Mouse (Mus musculus): Measurements from ENCODE around the gene Psmb4.
A peak's percentile ranks its signal among the peaks of the same experiment; 100 is the strongest.
"Not testable (repeated sequence)": the region's sequence is repeated elsewhere in the genome, so short reads cannot be mapped to it uniquely, and the experiment has no call there.

The Psmb4 gene

DNA sequence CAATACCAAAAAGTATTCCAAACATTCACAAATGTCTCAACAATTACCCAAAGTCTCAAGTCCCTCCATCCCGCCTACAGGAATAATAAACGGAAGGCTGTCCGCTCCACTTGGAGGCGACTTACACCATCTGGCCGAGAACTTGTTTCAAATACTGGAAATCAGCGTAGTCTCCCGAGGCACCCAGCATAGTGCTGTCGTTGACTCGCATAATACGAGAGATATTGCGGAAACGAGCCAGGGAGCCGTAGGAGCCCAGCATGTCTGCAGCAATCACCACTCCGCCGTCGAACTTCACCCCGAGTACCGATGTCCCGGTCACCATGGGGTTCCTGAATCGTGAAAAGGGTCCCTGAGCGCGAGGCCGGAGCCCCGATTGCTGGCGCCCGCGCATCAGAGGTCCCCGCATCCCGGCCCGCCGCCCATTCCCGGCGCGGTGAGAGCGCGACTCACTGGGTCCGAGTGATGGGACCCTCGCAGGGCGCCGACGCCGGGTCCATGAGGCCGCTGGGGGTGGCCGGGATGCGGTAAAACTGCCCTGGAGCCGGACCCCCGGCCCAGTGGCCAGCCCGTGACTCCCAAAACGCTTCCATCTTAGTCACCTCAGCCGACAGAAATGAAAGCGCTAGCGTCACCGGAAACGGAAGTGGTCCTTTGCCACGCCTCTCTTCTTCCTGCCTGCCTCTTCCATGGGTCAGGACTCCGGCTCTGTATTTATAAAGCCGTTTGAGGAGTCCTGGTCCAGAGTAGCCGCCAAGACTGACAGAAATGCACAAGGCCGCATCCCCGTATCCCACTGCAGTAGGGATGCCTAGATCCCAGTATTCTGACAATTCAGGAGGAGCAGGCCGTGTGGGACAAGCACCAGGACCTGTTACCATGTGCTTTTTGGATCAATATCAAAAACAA lies at the start of gene Psmb4:
Psmb4 (minus strand) TSS at position 646 of the 909 bp plus-strand sequence.
- DNase-seq (ENCODE audit: low spot score) = peak; percentile 79

DNA sequence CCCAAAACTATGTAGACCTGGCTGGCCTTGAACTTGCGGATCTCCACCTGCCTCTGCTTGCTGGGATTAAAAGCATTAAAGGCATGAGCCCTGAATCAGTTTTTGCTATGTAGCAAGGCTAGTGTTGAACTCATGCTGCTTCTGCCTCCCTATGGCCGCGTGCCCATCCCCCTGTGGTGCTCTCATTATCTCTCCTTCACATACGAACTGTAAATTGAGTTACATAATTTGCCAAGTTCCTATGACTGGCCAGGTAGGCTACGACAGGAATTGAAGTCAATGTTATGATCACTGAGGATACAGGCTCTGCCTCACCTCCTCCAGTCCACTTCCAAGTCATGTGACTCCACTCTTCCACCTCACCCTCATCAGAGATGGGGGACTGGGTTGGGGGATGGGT lies 49.4 kb upstream of the Psmb4 start:
- DNase-seq (ENCODE audit: low spot score) = not testable (repeated sequence)

DNA sequence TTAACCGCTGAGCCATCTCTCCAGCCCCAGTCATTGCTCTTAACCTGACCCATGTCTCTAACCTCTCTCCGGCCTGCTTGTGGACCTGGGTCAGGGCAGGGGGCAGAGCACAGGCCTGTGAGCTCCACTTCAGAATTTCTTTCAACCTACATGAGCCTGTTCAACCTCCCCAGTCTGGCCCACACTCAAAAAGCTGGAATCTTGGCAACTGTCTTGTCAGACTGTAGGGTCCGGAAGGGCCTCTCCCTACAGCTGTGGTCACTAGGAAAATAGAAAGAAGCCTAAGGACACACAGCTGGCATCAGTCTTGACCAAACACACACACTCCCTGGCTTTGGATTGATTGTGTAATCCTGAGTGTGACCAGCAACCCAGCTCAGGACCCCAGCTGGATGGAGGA lies 48.6 kb upstream of the Psmb4 start:
- DNase-seq (ENCODE audit: low spot score) = peak; percentile 51

DNA sequence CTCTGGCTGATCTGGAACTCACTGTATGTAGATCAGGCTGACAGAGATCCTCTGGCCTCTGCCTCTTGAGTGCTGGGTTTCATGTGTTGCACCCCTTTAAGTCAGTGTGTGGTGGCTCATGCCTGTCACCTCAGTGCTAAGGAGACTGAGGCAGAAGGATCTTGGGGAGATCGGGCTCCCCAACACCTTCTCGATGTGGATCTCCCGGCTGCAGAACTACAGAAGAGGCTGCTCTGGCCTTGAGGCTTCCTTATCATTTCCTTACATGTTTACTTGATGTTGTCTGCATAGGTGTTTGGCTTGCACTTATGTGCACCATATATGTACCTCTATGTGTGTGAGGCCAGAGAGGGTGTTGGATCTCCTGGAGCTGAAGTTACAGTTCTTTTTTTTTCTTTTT lies 47.8 kb upstream of the Psmb4 start:
- DNase-seq (ENCODE audit: low spot score) = not testable (repeated sequence)

DNA sequence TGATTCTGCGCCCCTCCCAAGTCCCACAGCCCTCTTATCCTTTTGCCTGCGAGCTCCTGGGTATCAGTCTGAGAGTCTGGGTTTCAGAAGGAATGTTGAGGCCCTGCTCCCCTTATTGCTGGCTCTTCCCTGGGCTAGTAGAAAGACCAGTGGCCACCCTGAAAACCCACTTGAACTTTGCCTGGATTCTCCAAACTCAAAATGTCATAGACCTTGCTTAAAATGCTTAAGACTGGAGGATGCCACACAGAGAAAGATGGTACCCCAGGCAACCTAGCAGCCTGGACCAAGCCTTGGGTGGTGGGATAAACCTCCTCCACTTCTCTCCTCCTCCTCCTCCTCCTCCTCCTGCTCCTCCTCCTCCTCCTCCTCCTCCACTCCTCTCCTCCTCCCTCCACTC lies 46.8 kb upstream of the Psmb4 start:
- DNase-seq (ENCODE audit: low spot score) = not testable (repeated sequence)

DNA sequence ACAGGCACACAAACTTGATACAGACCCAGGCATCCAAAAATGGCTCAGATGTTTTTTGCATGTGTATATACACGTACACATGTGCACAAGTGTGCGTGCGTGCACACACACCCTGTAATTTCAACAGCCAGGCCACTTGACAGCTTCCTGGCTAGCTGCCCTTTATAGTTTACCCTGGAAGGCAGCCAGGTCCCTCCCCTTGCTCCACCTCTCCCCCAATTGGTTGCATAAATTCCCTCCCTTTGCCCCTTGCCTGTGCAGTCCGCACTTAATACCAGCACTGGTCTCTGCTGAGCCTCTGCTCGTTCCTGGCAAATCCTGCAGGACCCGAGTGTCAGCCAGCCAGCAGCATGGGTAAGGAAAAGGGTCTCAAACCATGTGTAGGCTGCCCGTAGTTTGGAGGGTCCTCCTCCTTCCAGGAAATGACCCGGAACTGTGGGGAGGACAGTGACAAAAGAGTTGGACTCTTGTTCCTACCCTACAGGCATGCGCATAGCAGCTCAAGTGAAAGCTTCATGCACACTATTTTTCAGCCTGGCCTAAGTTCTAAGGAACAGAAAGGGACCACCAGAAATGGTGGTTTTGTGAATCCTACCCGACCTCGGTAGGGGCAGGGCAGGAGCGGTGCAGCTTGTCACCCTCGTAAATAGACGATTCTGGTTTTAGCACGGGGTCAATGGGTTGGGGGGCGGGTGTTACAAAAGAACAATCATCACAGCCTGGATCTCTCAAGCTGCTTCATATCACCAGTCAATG lies 46.2 kb upstream of the Psmb4 start, which contains the start of gene Selenbp1:
Selenbp1 (plus strand) TSS at position 248 of the 756 bp plus-strand sequence.
- peak; percentile 89 for DNase-seq (ENCODE audit: low spot score)

DNA sequence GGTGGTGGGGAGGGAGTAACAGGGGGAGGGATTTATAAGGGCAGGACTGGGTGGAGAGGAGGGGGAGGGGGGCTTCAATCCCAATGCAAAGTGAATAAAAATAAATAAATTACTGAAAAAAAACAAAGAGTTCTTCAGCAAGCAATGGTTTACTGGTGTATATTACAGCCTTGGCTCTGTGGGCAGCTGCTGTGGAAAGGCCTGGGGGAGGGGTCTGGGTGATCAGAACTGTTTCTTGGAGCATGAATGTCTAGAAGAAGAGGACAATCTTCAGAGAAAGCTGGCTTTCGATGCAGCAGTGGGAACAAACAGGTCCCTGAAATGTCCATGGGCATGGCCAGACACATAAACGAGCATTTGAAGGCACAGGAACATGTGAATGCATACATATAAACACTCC lies 45.5 kb upstream of the Psmb4 start:
- DNase-seq (ENCODE audit: low spot score) = not testable (repeated sequence)

DNA sequence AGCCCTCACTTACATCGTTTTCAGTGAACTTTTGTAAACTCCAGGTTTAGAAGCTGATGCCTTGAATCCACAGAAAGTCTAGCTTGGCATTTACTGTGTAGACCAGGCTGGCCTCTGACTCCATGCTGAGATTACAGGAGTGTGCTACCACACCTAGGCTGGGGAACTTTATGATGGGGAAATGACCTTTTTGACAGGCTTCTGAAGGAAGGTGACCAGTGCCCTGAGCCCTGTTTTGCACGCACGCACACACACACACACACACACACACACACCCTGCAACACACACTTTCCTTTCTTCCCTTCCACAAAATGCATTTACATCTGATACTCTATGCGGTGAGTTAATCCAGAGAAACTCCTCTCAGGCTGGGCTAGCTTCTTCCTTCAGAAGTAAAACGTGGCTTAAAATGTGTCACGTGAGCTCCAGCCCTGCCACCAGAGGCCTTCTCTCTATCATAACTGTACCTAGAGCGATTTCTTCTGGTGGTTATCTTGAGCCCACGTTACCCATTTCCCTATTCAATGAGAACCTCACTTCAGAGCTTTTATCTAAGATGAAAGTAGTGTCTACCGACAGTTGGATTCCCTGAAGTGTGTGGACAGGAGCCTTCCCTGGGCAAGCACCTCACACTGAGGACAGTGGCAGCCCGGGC lies 44.8 kb upstream of the Psmb4 start:
- DNase-seq (ENCODE audit: low spot score) = not testable (repeated sequence)

DNA sequence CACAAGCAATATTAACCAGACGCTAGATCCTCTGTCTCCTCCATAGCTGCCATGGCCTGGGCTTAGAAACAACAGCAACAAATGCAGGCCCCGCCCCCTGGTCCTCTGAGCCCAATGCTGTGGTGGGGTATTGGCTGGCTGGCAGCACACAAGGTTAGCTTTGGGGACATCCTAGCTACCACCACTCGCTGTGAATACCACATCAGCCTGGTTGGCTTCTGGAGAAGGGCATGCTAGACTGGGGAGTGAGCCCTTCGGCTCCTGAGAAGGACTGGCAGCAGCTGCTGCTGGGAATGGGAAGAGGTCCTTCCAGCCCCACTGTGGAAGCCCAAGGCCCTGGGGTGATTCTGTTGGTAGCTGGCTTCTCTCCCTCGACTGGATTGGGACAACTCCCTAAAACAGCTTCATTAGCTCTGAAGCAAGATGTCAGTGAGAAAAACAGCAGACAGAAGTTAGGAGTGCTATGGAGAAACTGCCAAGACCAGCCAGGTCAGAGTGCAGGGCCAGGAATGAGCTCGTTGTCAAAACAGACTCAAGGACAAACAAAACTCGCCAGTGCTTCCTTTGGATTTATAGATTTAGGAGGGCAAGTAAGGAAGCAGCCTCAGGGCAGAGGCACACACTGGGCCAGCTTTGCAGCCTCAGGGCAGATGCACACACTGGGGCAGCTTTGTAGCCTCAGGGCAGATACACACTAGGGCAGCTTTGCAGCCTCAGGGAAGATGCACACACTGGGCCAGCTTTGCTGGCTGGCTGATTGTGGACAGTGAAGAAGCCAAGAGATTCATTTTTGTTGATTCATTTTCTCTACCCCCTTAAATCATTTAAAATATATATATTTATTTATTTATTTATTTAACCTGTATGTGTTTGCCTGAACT lies 43.9 kb upstream of the Psmb4 start:
- not testable (repeated sequence) for DNase-seq (ENCODE audit: low spot score)

DNA sequence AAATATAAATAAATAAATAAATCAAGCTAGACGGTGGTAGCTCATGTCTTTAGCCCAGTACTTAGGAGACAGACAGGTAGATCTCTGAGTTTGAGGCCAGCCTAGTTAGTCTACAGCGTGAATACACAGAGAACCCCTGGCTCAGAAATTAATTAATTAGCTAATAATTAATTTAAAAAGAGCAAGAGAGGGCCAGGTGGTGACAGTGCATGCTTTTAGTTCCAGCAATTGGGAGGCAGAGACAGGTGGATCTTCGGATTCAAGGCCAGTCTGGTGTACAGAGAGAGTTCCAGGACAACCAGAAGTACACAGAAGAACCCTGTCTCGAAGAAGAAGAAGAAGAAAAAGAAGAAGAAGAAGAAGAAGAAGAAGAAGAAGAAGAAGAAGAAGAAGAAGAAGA lies 42.2 kb upstream of the Psmb4 start:
- DNase-seq (ENCODE audit: low spot score) = not testable (repeated sequence)

DNA sequence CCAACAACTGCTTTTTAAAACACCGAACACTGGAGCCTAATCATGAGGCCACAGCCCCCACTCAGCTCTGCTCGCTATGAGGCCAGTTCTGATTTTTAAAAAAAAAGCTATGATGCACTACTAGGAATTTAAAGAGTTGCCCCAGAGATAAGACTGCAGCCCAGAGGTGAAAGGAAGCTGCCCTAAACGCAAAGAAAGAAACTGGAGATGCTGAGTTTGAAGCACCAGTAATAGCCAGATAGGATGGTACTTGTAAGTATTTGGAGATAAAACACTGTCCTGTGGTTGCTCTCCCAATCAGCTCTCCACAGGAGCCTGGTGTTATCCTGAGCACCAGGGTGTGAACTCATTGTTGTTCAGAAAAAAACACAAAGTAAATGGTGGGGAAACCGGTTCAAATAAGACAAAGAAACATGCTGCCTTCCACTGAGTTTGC lies 39.6 kb upstream of the Psmb4 start:
- not testable (repeated sequence) for DNase-seq (ENCODE audit: low spot score)

DNA sequence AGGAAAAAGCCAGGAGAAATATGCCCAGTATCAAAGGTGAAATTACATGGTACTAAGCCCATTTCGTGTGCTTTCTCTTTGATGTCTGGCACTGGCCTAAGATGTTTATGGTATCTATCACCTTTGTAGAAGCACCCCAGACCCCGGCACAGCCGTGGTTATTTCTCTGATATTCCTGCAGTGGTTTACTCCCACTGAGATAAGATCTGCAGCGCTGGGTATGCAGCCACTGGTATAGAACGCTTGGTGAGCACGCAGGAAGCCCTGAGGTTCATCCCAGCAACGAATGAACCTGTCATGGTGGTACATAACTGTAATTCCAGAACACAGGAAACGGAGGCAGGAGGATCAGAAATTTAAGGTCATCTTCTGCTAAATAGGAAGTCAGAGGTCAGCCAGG lies 37.9 kb upstream of the Psmb4 start:
- no peak for DNase-seq (ENCODE audit: low spot score)

DNA sequence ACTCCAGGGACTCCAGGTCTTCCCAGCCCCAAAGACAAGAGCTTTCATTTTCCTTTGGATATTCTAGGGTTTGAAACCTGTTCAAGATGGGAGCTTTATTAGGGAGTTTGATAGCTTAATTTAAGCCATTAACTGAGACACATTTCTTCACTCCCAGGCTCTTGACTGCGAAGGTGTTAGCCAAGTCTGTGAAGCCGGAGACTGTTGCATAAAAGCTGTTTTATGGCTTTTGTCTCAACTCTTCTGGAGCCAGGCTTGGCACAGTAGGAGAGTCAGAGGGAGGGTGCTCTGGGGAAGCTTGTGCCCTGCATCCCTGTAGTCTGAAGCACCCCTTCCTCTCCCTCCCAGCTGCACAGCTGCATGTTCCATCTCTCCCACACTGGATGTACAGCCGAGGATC lies 35.6 kb upstream of the Psmb4 start:
- no peak for DNase-seq (ENCODE audit: low spot score)

DNA sequence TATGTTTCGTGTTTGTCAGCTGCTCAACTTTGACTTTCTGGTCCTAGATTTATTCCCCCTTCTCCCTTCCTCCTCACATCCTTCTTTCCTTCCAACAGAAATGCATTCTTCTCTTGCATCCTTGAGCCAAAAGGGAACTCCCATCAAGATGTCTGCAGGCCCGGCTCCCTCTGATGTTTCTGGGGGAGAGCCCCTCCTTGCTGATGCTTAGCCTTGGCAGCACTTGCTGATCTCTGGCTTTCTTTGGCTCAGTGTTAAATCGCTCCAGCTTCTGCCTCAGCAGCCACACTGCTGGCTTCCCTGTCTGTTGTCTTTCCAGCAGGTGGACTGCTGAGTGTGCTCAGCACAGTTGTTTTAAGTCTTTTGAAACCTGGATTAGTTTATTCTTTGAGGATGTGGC lies 34.3 kb upstream of the Psmb4 start:
- peak; percentile 37 for DNase-seq (ENCODE audit: low spot score)

DNA sequence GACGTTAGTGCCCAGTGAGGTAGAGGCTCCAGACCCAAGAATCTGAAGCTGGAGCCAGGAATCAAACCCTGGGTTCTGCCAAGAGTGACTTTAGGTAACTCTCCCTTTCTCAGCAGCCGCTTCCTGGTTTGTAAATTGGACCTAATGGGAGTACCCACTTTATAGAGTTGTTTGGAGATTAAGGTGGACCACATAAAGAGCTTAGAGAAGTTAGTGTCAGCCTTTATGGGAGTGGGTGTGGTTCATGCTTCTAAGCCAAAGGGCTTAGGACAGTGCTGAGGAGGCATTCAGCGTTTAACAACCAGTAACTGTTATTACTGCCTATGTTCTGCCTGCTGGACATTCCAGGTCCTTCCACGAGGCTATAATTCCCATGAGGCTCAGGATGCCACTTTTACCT lies 32.1 kb upstream of the Psmb4 start:
- DNase-seq (ENCODE audit: low spot score) = no peak

DNA sequence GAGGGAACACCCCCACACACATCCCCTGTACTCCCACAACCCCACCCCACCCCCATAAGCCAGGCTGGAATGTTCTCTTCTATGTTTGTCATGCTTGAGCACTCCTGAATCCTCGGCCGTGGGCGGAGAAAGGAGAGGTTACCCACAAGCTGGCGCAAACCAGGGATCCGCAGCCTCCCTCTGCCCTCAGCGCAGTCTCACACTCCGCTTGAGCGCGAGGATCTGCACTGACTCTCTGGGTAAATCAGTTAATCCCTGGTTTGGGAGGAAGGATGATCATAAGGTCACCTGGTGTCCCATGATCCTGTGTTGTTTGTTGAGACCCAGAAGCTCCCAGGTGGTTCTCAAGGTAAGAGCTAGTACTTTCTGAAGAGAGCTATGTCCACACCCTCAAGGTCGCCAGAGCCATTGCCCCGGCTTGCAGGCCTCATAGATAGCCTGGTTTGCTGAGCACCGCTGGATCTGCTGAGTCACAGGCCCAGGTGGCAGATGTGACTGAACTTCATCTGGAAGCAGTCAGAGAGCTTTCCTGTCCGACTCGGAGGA lies 31.1 kb upstream of the Psmb4 start:
- no peak for DNase-seq (ENCODE audit: low spot score)

DNA sequence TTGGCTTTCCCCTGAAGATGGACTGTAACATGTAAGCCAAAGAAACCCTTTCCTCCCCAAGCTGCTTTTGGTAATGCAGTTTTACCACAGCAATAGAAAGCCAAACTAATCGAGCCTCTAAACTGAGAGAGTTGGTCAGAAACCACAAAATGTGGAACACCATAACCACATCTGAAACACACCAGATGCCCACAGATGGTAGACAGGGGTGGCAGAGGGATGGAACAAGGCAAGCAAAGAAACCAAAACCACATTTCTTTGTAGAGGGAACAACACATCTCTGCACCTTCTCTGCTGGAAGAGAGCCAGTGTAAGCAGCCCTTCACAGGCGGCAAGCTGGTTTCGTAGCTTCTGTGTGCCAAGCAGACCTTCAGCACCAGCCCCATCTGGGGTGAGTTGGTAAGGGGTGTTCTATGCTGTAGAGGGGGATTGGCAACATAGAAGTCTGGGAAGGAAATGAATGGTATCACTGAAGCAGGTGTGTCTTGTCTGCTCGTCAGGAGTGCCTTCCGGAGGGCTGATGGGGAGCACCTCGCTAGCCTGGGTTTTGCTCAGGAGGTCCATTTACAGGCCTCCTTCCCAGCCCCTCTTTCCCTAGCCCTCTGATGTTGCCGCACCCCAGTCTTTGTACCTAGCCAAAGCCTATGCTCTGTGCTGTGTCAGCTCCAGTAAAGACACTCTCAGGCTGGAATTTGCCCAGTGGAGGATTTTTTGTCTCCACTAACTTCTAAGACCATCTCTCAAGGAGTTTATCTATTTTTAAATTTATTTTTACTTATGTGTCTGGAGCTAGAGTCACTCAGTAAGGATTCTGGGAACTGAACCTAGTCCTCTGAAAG lies 29.4 kb upstream of the Psmb4 start:
- no peak for DNase-seq (ENCODE audit: low spot score)

DNA sequence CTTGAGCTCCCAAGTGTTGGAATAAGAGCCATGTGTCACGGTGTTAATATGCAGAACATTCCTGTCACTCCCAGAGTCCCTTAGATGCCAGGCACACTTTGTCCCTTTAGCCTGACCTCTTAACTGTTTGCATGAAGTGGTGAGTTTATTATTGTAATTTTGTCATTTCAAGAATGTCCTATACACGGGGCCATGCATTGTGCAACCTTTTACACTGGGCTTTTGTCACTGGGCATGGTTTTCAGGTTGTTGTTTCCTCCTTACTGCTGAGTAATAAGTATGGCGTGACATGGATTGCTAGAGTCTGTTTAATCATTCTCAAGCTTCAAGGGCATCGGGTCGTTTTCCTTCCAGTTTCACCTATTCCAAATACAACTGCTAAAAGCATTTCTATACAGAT lies 27.0 kb upstream of the Psmb4 start:
- no peak for DNase-seq (ENCODE audit: low spot score)

DNA sequence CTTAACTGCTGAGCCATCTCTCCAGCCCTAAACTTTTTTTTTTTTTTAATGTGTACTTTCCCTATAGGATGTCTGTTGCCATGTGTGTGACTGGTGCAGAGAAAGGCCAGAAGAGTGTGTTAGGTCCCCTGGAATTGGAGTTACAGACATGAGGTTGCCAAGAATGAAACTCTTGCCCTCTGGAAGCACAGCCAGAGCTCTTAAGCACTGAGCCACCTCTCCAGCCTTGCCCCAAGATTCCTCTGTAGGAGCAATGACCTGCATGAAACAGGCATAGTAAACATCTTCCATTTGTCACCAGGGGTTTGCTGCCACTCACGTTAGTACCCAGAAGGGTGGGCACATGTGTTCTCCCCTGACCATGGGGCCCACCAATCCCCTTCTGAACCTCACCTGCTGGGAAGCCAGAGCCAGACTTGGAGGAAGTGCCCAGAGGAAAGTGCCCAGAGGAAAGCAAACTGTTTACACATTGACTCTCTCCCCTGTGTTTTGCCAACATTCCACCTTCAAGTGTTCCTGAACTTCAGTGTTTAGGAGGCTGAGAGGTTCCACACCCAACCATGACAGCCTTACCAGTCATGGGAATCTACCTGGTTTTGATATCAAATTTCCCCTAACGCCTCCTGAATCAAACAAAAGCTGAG lies 24.4 kb upstream of the Psmb4 start:
- DNase-seq (ENCODE audit: low spot score) = no peak

DNA sequence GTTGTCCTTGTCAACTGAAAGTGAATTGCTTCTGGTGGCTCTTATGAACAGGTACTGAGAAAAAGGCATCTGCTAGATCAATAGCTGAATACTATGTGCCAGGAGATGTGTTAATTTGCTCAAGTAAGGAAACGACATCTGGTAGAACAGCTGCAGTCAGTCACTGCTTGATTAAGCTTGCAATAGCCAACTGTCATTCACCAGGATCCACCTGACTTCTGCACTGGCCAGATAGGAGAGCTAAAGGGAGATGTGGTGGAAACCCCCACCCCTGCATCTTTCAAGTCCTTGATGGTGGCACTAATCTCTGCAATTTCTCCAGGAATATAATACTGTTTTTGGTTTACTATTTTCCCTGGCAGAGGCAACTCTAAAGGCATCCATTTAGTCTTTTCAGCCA lies 19.7 kb upstream of the Psmb4 start:
- no peak for DNase-seq (ENCODE audit: low spot score)
